Mouse (Mus musculus) cerebellum, adult 9-10 months (tissue): Measurements from ENCODE around the gene Iqsec1.

Experiments
- DNase-seq: peaks from one replicate; pipeline ENCODE4 v3.0.0; 2022

Iqsec1 gene

GRCm38 (mm10) chr6:90781921-90782770 lies 206.3 kb downstream of the Iqsec1 start:
- DNase-seq, result peak; percentile 68

- no peak for DNase-seq
These were observed 208.0 kb downstream of the Iqsec1 start for GRCm38 (mm10) chr6:90780532-90780931.

- no peak for DNase-seq
These were observed 209.6 kb downstream of the Iqsec1 start for GRCm38 (mm10) chr6:90778841-90779240.

GRCm38 (mm10) chr6:90777302-90777701 lies 211.2 kb downstream of the Iqsec1 start:
- no peak for DNase-seq

- DNase-seq, result no peak
These were observed 212.9 kb downstream of the Iqsec1 start for GRCm38 (mm10) chr6:90775606-90776005.

GRCm38 (mm10) chr6:90773811-90774233 lies 214.7 kb downstream of the Iqsec1 start:
- peak; percentile 85 for DNase-seq

- DNase-seq, result no peak
These were observed 216.4 kb downstream of the Iqsec1 start for GRCm38 (mm10) chr6:90772120-90772519.

GRCm38 (mm10) chr6:90768526-90768925 lies 220.0 kb downstream of the Iqsec1 start:
- no peak for DNase-seq

- no peak for DNase-seq
These were observed 220.6 kb downstream of the Iqsec1 start for GRCm38 (mm10) chr6:90767874-90768273.

- DNase-seq, result no peak
These were observed 223.7 kb downstream of the Iqsec1 start for GRCm38 (mm10) chr6:90764753-90765152.

GRCm38 (mm10) chr6:90763959-90764591 lies 224.4 kb downstream of the Iqsec1 start:
- peak; percentile 78 for DNase-seq

- DNase-seq, result no peak
These were observed 225.2 kb downstream of the Iqsec1 start for GRCm38 (mm10) chr6:90763295-90763694.

- DNase-seq, result peak; percentile 55
These were observed 226.3 kb downstream of the Iqsec1 start for GRCm38 (mm10) chr6:90762120-90762736.

- no peak for DNase-seq
These were observed 227.0 kb downstream of the Iqsec1 start for GRCm38 (mm10) chr6:90761301-90762056.

- DNase-seq, result no peak
These were observed 227.6 kb downstream of the Iqsec1 start for GRCm38 (mm10) chr6:90760886-90761285.

GRCm38 (mm10) chr6:90759754-90760153 lies 228.7 kb downstream of the Iqsec1 start:
- peak; percentile 84 for DNase-seq

- no peak for DNase-seq
These were observed 230.3 kb downstream of the Iqsec1 start for GRCm38 (mm10) chr6:90758155-90758554.

- no peak for DNase-seq
These were observed 231.0 kb downstream of the Iqsec1 start for GRCm38 (mm10) chr6:90757427-90757883.

GRCm38 (mm10) chr6:90756561-90756960 lies 231.9 kb downstream of the Iqsec1 start:
- DNase-seq, result no peak

GRCm38 (mm10) chr6:90755613-90755941 lies 232.9 kb downstream of the Iqsec1 start:
- DNase-seq, result no peak

GRCm38 (mm10) chr6:90754927-90755612 lies 233.4 kb downstream of the Iqsec1 start:
- peak; percentile 65 for DNase-seq

GRCm38 (mm10) chr6:90754093-90754492 lies 234.4 kb downstream of the Iqsec1 start:
- no peak for DNase-seq
